23 mouse cellular contexts compared by ENCODE assay signal in genomic region chr4:133352797-133353196, GRCm38 (mm10). TPM values are rescaled to one million over a fixed set of nuclear protein-coding genes. Genes with fewer than 3 reads are reported as not detected.
DNase-seq lines count a peak whose midpoint lies in the region; ATAC-seq lines count a peak whose summit lies in the region.
"Had no signal": no experiment of that assay in that cellular context is flagged by ENCODE, and none has a peak within 500 bp of the region (broad histone marks: within the 10 kb centered on the region; RNA-seq: fewer than 3 reads in every experiment).

No protein-coding gene starts in this region.

- peak overlapping the region; percentile 38 for H3K4me2 ChIP-seq in liver, embryonic 11.5 days
- H3K4me2 ChIP-seq: embryonic facial prominence, embryonic 15.5 days; forebrain, embryonic 12.5 days; limb, embryonic 12.5 days; midbrain, embryonic 15.5 days had no signal

- H3K9ac ChIP-seq in liver, embryonic 11.5 days (ENCODE audit: low read depth, low read length): no peak overlapping the region
- H3K9ac ChIP-seq: embryonic facial prominence, embryonic 15.5 days; forebrain, embryonic 12.5 days; limb, embryonic 12.5 days; midbrain, embryonic 15.5 days had no signal

- WGBS in liver, embryonic 11.5 days: 56% methylated on average over 10 of the region's 10 CpGs

- ATAC-seq in liver, embryonic 11.5 days (replicated peaks; ENCODE audit: low FRiP score): no peak; the same call in 1 of the 2 replicates
- ATAC-seq: CD4-positive, CD25-positive, alpha-beta regulatory T cell, adult 4 months; midbrain, embryonic 15.5 days had no signal

- H3K27ac ChIP-seq in liver, embryonic 11.5 days (ENCODE audit: low read depth, low read length): no peak overlapping the region
- H3K27ac ChIP-seq: embryonic facial prominence, embryonic 15.5 days; forebrain, embryonic 12.5 days; heart, embryonic 10.5 days; hindbrain, embryonic 10.5 days; limb, embryonic 12.5 days; midbrain, embryonic 15.5 days had no signal

- H3K27me3 ChIP-seq in liver, embryonic 11.5 days (replicated peaks; ENCODE audit: control insufficient read depth, insufficient read depth, low read length): no peaks in the 10 kb centered on the region
- H3K27me3 ChIP-seq: embryonic facial prominence, embryonic 15.5 days; forebrain, embryonic 12.5 days; limb, embryonic 12.5 days; megakaryocyte, embryonic 14.5 days; midbrain, embryonic 15.5 days had no signal

- no peaks in the 10 kb centered on the region for H3K9me3 ChIP-seq in liver, embryonic 11.5 days (ENCODE audit: control insufficient read depth, low read length)
- H3K9me3 ChIP-seq: embryonic facial prominence, embryonic 15.5 days; forebrain, embryonic 12.5 days; heart, embryonic 10.5 days; hindbrain, embryonic 10.5 days; limb, embryonic 12.5 days; megakaryocyte, embryonic 14.5 days; midbrain, embryonic 15.5 days had no signal

- H3K36me3 ChIP-seq in liver, embryonic 11.5 days (ENCODE audit: control insufficient read depth, insufficient read depth, low read length): no peaks in the 10 kb centered on the region
- H3K36me3 ChIP-seq: embryonic facial prominence, embryonic 15.5 days; forebrain, embryonic 12.5 days; heart, embryonic 10.5 days; hindbrain, embryonic 10.5 days; limb, embryonic 12.5 days; midbrain, embryonic 15.5 days had no signal

- 0 out of 2 replicates have a peak, but pooled peaks cover 2% of the 10 kb centered on the region for H3K4me1 ChIP-seq in liver, embryonic 11.5 days (replicated peaks; ENCODE audit: control insufficient read depth, insufficient read depth, low read length)
- H3K4me1 ChIP-seq: embryonic facial prominence, embryonic 15.5 days; forebrain, embryonic 12.5 days; heart, embryonic 10.5 days; hindbrain, embryonic 10.5 days; limb, embryonic 12.5 days; midbrain, embryonic 15.5 days had no signal

- H3K4me3 ChIP-seq in liver, embryonic 11.5 days (ENCODE audit: low read depth, low read length): no peak overlapping the region
- H3K4me3 ChIP-seq: embryonic facial prominence, embryonic 15.5 days; forebrain, embryonic 12.5 days; heart, embryonic 10.5 days; hindbrain, embryonic 10.5 days; limb, embryonic 12.5 days; midbrain, embryonic 15.5 days had no signal

- peak; percentile 80 for DNase-seq in heart, adult 11 months
- no peak for DNase-seq in heart, adult 8-10 months (ENCODE audit: low spot score)
- peak; percentile 100 for DNase-seq in R1 (ENCODE audit: low read depth, low spot score)
- DNase-seq in liver, embryonic 11.5 days (ENCODE audit: low spot score): no peak
- DNase-seq in yolk sac, embryonic 10.5 days (ENCODE audit: low spot score): peak; percentile 43
- no peak for DNase-seq in layer of hippocampus, adult 9-11 months
- no peak for DNase-seq in adrenal gland, postnatal 4 days (ENCODE audit: low spot score in 2 of 2)
- DNase-seq: cerebellum, adult 2 months; cerebellum, postnatal 36 days; gastrocnemius, postnatal 14 days; kidney, adult 9 months; kidney, postnatal 36 days; lung, postnatal 10 days; right cerebral cortex, postnatal 25 days; thymus, postnatal 14 days had no signal

RNA-seq across cellular contexts. Expression of gene Wdtc1, which starts 0.5 kb away (rescaled TPM):
- 10 to 100 TPM; 77.3 to 94.3 (median 79.2) TPM for total RNA-seq in heart, adult 8-10 months (2022)
- 14.0 and 14.5 TPM in 2 replicates for polyA plus RNA-seq in liver, embryonic 11.5 days (2014; fragmentation: Nextera tagmentation; extraction: Ambion mirVana)
- total RNA-seq in adrenal gland, postnatal 4 days (2021): 10 to 100 TPM; 36.3 to 39.9 TPM

RNA-seq across cellular contexts. Expression of gene Slc9a1, which starts 16.7 kb away (rescaled TPM):
- total RNA-seq in heart, adult 8-10 months (2022): 10 to 100 TPM; 16.0 to 21.9 (median 16.5) TPM
- 6.9 and 7.7 TPM in 2 replicates for polyA plus RNA-seq in liver, embryonic 11.5 days (2014; fragmentation: Nextera tagmentation; extraction: Ambion mirVana)
- total RNA-seq in adrenal gland, postnatal 4 days (2021): 10 to 100 TPM; 52.9 to 54.4 TPM

Comparison
In these comparisons a context has a peak if more than half of its experiments do, and no peak if none do; other contexts are left out.
1. DNase-seq: peak in heart, adult 11 months (single experiment), R1 (single experiment) and yolk sac, embryonic 10.5 days (single experiment); none in heart, adult 8-10 months (single experiment), liver, embryonic 11.5 days (single experiment), layer of hippocampus, adult 9-11 months (single experiment) and adrenal gland, postnatal 4 days (0 of 2).